Comparison of ENCODE assay signal across 28 mouse cellular contexts in genomic region chr7:82764951-82765350, GRCm38 (mm10).
"Had no signal": no experiment of that assay in that cellular context is flagged by ENCODE, and none has a peak within 500 bp of the region (broad histone marks: within the 10 kb centered on the region; RNA-seq: fewer than 3 reads in every experiment).

No protein-coding gene starts in this region.

- H3K27ac ChIP-seq: heart, adult 2 months; heart, embryonic 13.5 days; heart, embryonic 15.5 days; hindbrain, embryonic 10.5 days; hindbrain, embryonic 12.5 days; hindbrain, embryonic 14.5 days; intestine, embryonic 15.5 days; kidney, embryonic 15.5 days; kidney, postnatal 0 days; limb, embryonic 13.5 days; limb, embryonic 15.5 days; liver, embryonic 12.5 days; liver, embryonic 14.5 days had no signal

- H3K4me3 ChIP-seq: heart, adult 2 months; heart, embryonic 13.5 days; heart, embryonic 15.5 days; hindbrain, embryonic 10.5 days; hindbrain, embryonic 12.5 days; intestine, embryonic 15.5 days; kidney, embryonic 15.5 days; limb, embryonic 13.5 days; limb, embryonic 15.5 days; liver, embryonic 12.5 days had no signal

- H3K4me2 ChIP-seq: heart, embryonic 11.5 days; heart, embryonic 13.5 days; heart, embryonic 15.5 days; hindbrain, embryonic 12.5 days; hindbrain, embryonic 14.5 days; intestine, embryonic 15.5 days; kidney, embryonic 15.5 days; limb, embryonic 13.5 days; limb, embryonic 15.5 days; liver, embryonic 12.5 days had no signal

- H3K9ac ChIP-seq: heart, embryonic 13.5 days; heart, embryonic 15.5 days; hindbrain, embryonic 12.5 days; hindbrain, embryonic 14.5 days; intestine, embryonic 15.5 days; kidney, embryonic 15.5 days; limb, embryonic 13.5 days; limb, embryonic 15.5 days; liver, embryonic 12.5 days; liver, embryonic 14.5 days had no signal

- H3K4me1 ChIP-seq: heart, embryonic 15.5 days; kidney, embryonic 15.5 days; liver, embryonic 12.5 days had no signal

- H3K36me3 ChIP-seq: heart, embryonic 15.5 days had no signal

- ATAC-seq: hindbrain, embryonic 16.5 days; inflammation-experienced regulatory T-cells, adult 6 months; intestine, embryonic 15.5 days; intestine, postnatal 0 days; liver, embryonic 12.5 days had no signal

- DNase-seq: gastrocnemius, postnatal 14 days; gastrocnemius, postnatal 36 days; heart, adult 2 months; heart, postnatal 14 days; heart, postnatal 36 days; kidney, adult 18-20 months; kidney, adult 9 months; kidney, postnatal 14 days; kidney, postnatal 36 days; layer of hippocampus, adult 9-11 months; layer of hippocampus, postnatal 36 days; left cerebral cortex, postnatal 4 days had no signal

- H3K27me3 ChIP-seq: heart, embryonic 13.5 days; heart, embryonic 15.5 days; hindbrain, embryonic 12.5 days; intestine, embryonic 15.5 days; kidney, embryonic 15.5 days; limb, embryonic 13.5 days; limb, embryonic 15.5 days; liver, embryonic 12.5 days had no signal

- H3K9me3 ChIP-seq: heart, embryonic 13.5 days; heart, embryonic 15.5 days; hindbrain, embryonic 10.5 days; hindbrain, embryonic 12.5 days; intestine, embryonic 15.5 days; kidney, embryonic 15.5 days; limb, embryonic 13.5 days; limb, embryonic 15.5 days; liver, embryonic 12.5 days had no signal
